Mouse (Mus musculus) neural tube, embryonic 11.5 days (tissue): ENCODE data around the gene Trp53i13. TPM values are rescaled to one million over a fixed set of nuclear protein-coding genes. Genes with fewer than 3 reads are reported as not detected.

Source experiments
- ATAC-seq: fragments of 200-750 bp; cut with Nextera tagmentation; 2 replicates; pipeline ENCODE4 v1.8.0; 2017; ENCODE audit warnings: moderate number of reproducible peaks, mild to moderate bottlenecking, moderate TSS enrichment, moderate library complexity; ENCODE audit not compliant: insufficient read depth, low FRiP score, low TSS enrichment
- DNase-seq: peaks from one replicate; pipeline ENCODE4 v3.0.0-alpha.2; 2015; ENCODE audit warnings: low spot score
- H3K27ac ChIP-seq: fragments of 300-500 bp; sonication (generic); 2 replicates; pipeline ENCODE4 v1.5.1; 2014; ENCODE audit warnings: low read depth, mild to moderate bottlenecking, low read length
- H3K27me3 ChIP-seq: fragments of 300-500 bp; sonication (generic); 2 replicates; pipeline ENCODE4 v1.6.1; 2014; ENCODE audit warnings: mild to moderate bottlenecking, low read length, mixed read lengths; ENCODE audit not compliant: control insufficient read depth, insufficient read depth
- H3K36me3 ChIP-seq: fragments of 300-500 bp; sonication (generic); 2 replicates; pipeline ENCODE4 v1.6.1; 2014; ENCODE audit warnings: mild to moderate bottlenecking, low read length, moderate library complexity, mixed read lengths; ENCODE audit not compliant: control insufficient read depth, insufficient read depth
- H3K4me1 ChIP-seq: fragments of 300-500 bp; sonication (generic); 2 replicates; pipeline ENCODE4 v1.6.1; 2014; ENCODE audit warnings: low read length, mixed read lengths; ENCODE audit not compliant: control insufficient read depth, insufficient read depth
- H3K4me2 ChIP-seq: fragments of 300-500 bp; sonication (generic); 2 replicates; pipeline ENCODE4 v1.6.1; 2014; ENCODE audit warnings: low read depth, mild to moderate bottlenecking, moderate library complexity
- H3K4me3 ChIP-seq: fragments of 300-500 bp; sonication (generic); 2 replicates; pipeline ENCODE4 v1.5.1; 2014; ENCODE audit warnings: low read depth, low read length
- H3K9ac ChIP-seq: fragments of 300-500 bp; sonication (generic); 2 replicates; pipeline ENCODE4 v1.6.1; 2014; ENCODE audit warnings: mild to moderate bottlenecking, low read length
- H3K9me3 ChIP-seq: fragments of 300-500 bp; sonication (generic); 2 replicates; pipeline ENCODE4 v1.6.1; 2016; ENCODE audit warnings: low read length; ENCODE audit not compliant: control insufficient read depth
- WGBS: fragments of 180-500 bp; shearing (Covaris S2); extraction: QIAGEN DNeasy Blood & Tissue Kit; methylation state at CpG from one replicate; pipeline ENCODE4 v1.1.7; 2014; 5-methylcytosine and 5-hydroxymethylcytosine counted together
- polyA plus RNA-seq: library from polyadenylated mRNA; unstranded; fragments of >200 nt; fragmentation: Nextera tagmentation; extraction: Ambion mirVana; gene quantifications from 2 replicates; pipeline ENCODE4 v1.2.1, GENCODE M21; 2014

The Trp53i13 gene
- polyA plus RNA-seq, 1 experiment from 2014 or later = 31.9 TPM

GRCm38 (mm10) chr11:77495507-77495906, 20.3 kb downstream of the Trp53i13 start:
- no peak overlapping the region for H3K27ac ChIP-seq
- H3K27me3 ChIP-seq = no peaks in the 10 kb centered on the region
- no peak overlapping the region for H3K9ac ChIP-seq
- H3K9me3 ChIP-seq = no peaks in the 10 kb centered on the region
- ATAC-seq (no peak), DNase-seq (no peak)
- no peak overlapping the region for H3K4me3 ChIP-seq
- peaks cover 42% of the 10 kb centered on the region for H3K4me1 ChIP-seq
- peaks cover 5% of the 10 kb centered on the region; the same call in 1 of the 2 replicates for H3K36me3 ChIP-seq
- H3K4me2 ChIP-seq = no peak overlapping the region

GRCm38 (mm10) chr11:77494782-77495181, 21.0 kb downstream of the Trp53i13 start:
- H3K4me3 ChIP-seq = no peak overlapping the region; the same call in 1 of the 2 replicates
- H3K27ac ChIP-seq = no peak overlapping the region
- no peak overlapping the region for H3K9ac ChIP-seq
- DNase-seq (no peak), ATAC-seq (no peak)
- WGBS = 81% methylated on average over 6 of the region's 6 CpGs
- H3K27me3 ChIP-seq = no peaks in the 10 kb centered on the region
- 0 out of 2 replicates have a peak, but pooled peaks cover 3% of the 10 kb centered on the region for H3K36me3 ChIP-seq
- peaks cover 47% of the 10 kb centered on the region for H3K4me1 ChIP-seq
- peak overlapping the region; percentile 88 for H3K4me2 ChIP-seq
- H3K9me3 ChIP-seq = no peaks in the 10 kb centered on the region

GRCm38 (mm10) chr11:77494344-77494676, 21.5 kb downstream of the Trp53i13 start:
- WGBS = 32% methylated on average over 4 of the region's 4 CpGs
- Histone ChIP-seq H3K9ac (peak overlapping the region; percentile 93), H3K4me2 (peak overlapping the region; percentile 88), H3K9me3 (no peaks in the 10 kb centered on the region), H3K36me3 (0 out of 2 replicates have a peak, but pooled peaks cover 2% of the 10 kb centered on the region), H3K4me1 (peaks cover 47% of the 10 kb centered on the region), H3K4me3 (peak overlapping the region; percentile 94), H3K27me3 (no peaks in the 10 kb centered on the region), H3K27ac (peak overlapping the region; percentile 85; the same call in 1 of the 2 replicates)
- DNase-seq (no peak), ATAC-seq (no peak)

- H3K27me3 ChIP-seq = no peaks in the 10 kb centered on the region
- no peaks in the 10 kb centered on the region for H3K9me3 ChIP-seq
- no peaks in the 10 kb centered on the region for H3K36me3 ChIP-seq
- 2% methylated on average over 45 of the region's 74 CpGs for WGBS
- DNase-seq = peak; percentile 55
- H3K27ac ChIP-seq = peak within 1 kb of the TSS; percentile 89
- peak within 1 kb of the TSS; percentile 93 for H3K9ac ChIP-seq
- H3K4me1 ChIP-seq = peaks cover 47% of the 10 kb centered on the region
- no peak for ATAC-seq
- H3K4me2 ChIP-seq = peak within 1 kb of the TSS; percentile 88
- H3K4me3 ChIP-seq = peak within 1 kb of the TSS; percentile 94
These were observed 22.1 kb downstream of the Trp53i13 start, which contains the start of gene Git1 for GRCm38 (mm10) chr11:77493512-77494343. Gene Git1 (plus strand): TSS chr11:77493562.

- WGBS = under 1% methylated on average over 28 of the region's 32 CpGs
- peak overlapping the region; percentile 94 for H3K4me3 ChIP-seq
- H3K36me3 ChIP-seq = no peaks in the 10 kb centered on the region
- DNase-seq (peak; percentile 94), ATAC-seq (peak; percentile 74)
- H3K4me1 ChIP-seq = peaks cover 55% of the 10 kb centered on the region
- H3K27me3 ChIP-seq = no peaks in the 10 kb centered on the region
- peak overlapping the region; percentile 88 for H3K4me2 ChIP-seq
- peak overlapping the region; percentile 85 for H3K27ac ChIP-seq
- H3K9ac ChIP-seq = peak overlapping the region; percentile 93
- H3K9me3 ChIP-seq = no peaks in the 10 kb centered on the region
These were observed 22.9 kb downstream of the Trp53i13 start for GRCm38 (mm10) chr11:77492911-77493332.

- Histone ChIP-seq H3K27ac (peak overlapping the region; percentile 89), H3K4me1 (peaks cover 55% of the 10 kb centered on the region), H3K27me3 (no peaks in the 10 kb centered on the region), H3K4me3 (peak overlapping the region; percentile 94), H3K36me3 (no peaks in the 10 kb centered on the region), H3K4me2 (peak overlapping the region; percentile 88), H3K9me3 (no peaks in the 10 kb centered on the region), H3K9ac (peak overlapping the region; percentile 93)
- under 1% methylated on average over 14 of the region's 18 CpGs for WGBS
- no peak for ATAC-seq
- peak; percentile 36 for DNase-seq
These were observed 23.4 kb downstream of the Trp53i13 start for GRCm38 (mm10) chr11:77492311-77492871.

GRCm38 (mm10) chr11:77491502-77492291, 24.1 kb downstream of the Trp53i13 start:
- peak; percentile 86 for DNase-seq
- peak overlapping the region; percentile 93 for H3K9ac ChIP-seq
- under 1% methylated on average over 23 of the region's 23 CpGs for WGBS
- no peaks in the 10 kb centered on the region for H3K9me3 ChIP-seq
- H3K27me3 ChIP-seq = no peaks in the 10 kb centered on the region
- peaks cover 56% of the 10 kb centered on the region for H3K4me1 ChIP-seq
- ATAC-seq = peak; percentile 53
- H3K27ac ChIP-seq = peak overlapping the region; percentile 89
- H3K4me3 ChIP-seq = peak overlapping the region; percentile 94
- H3K4me2 ChIP-seq = peak overlapping the region; percentile 88
- no peaks in the 10 kb centered on the region for H3K36me3 ChIP-seq

GRCm38 (mm10) chr11:77491123-77491501, 24.7 kb downstream of the Trp53i13 start:
- Histone ChIP-seq H3K9me3 (no peaks in the 10 kb centered on the region), H3K27me3 (no peaks in the 10 kb centered on the region), H3K4me1 (peaks cover 62% of the 10 kb centered on the region), H3K27ac (peak overlapping the region; percentile 89), H3K36me3 (no peaks in the 10 kb centered on the region), H3K4me2 (peak overlapping the region; percentile 88), H3K4me3 (peak overlapping the region; percentile 94), H3K9ac (peak overlapping the region; percentile 93)
- WGBS = under 1% methylated on average over 13 of the region's 13 CpGs
- ATAC-seq (peak; percentile 59), DNase-seq (peak; percentile 97)
